Mouse (Mus musculus) MEL (cell line): ENCODE data around the gene Tmem184a. TPM values are rescaled to one million over a fixed set of nuclear protein-coding genes. Genes with fewer than 3 reads are reported as not detected.

Experiments used
- DNase-seq: peaks from one replicate; pipeline ENCODE4 v3.0.0; 2011; ENCODE audit warnings: low read depth, low spot score
- H3K27ac ChIP-seq: 2 replicates; pipeline ENCODE4 v1.5.1; 2012; ENCODE audit warnings: low read depth, mild to moderate bottlenecking, control low read depth, low read length, moderate library complexity; ENCODE audit not compliant: control insufficient read depth
- H3K27me3 ChIP-seq, 2 experiments: fragments of 150-350 bp in 1 of 2; sonication (generic) in 1 of 2; 2 replicates each; pipeline ENCODE4 v1.6.1; 2012; ENCODE audit warnings: low read length in 2 of 2, mild to moderate bottlenecking in 2 of 2, improper control_type of control experiment in 1 of 2, moderate library complexity in 1 of 2; ENCODE audit not compliant: insufficient read depth in 2 of 2, control insufficient read depth in 1 of 2
- H3K36me3 ChIP-seq, 2 experiments: 2 replicates each; pipeline ENCODE4 v1.6.1; 2012 to 2014; ENCODE audit warnings: low read length in 2 of 2, improper control_type of control experiment in 1 of 2, inconsistent platforms in 1 of 2, mild to moderate bottlenecking in 1 of 2; ENCODE audit not compliant: insufficient read depth in 2 of 2, control insufficient read depth in 1 of 2
- H3K4me1 ChIP-seq, 2 experiments: fragments of 150-350 bp in 1 of 2; sonication (generic) in 1 of 2; 2 replicates each; pipeline ENCODE4 v1.6.1; 2012; ENCODE audit warnings: low read length in 2 of 2, improper control_type of control experiment in 1 of 2, mild to moderate bottlenecking in 1 of 2; ENCODE audit not compliant: insufficient read depth in 2 of 2, control insufficient read depth in 1 of 2
- H3K4me3 ChIP-seq, 2 experiments: fragments of 150-350 bp in 1 of 2; sonication (generic) in 1 of 2; 2 replicates each; pipeline ENCODE4 v1.5.1; 2012; ENCODE audit warnings: low read depth in 2 of 2, low read length in 2 of 2, mild to moderate bottlenecking in 2 of 2, moderate library complexity in 2 of 2, control low read depth in 1 of 2, improper control_type of control experiment in 1 of 2; ENCODE audit not compliant: control insufficient read depth in 1 of 2, insufficient read depth in 1 of 2
- H3K79me2 ChIP-seq: 2 replicates; pipeline ENCODE4 v1.6.1; 2012; ENCODE audit warnings: mild to moderate bottlenecking, low read length, moderate library complexity; ENCODE audit not compliant: control insufficient read depth, poor library complexity, insufficient read depth
- H3K9ac ChIP-seq: 2 replicates; pipeline ENCODE4 v1.6.1; 2012; ENCODE audit warnings: low read depth, mild to moderate bottlenecking, control low read depth, low read length, moderate library complexity; ENCODE audit not compliant: control insufficient read depth, poor library complexity, severe bottlenecking
- H3K9me3 ChIP-seq: fragments of 150-350 bp; sonication (generic); replicated peaks from 2 replicates; pipeline ENCODE4 v1.6.1; 2012; ENCODE audit warnings: mild to moderate bottlenecking, low read length, improper control_type of control experiment, moderate library complexity; ENCODE audit not compliant: insufficient read depth
- BHLHE40 ChIP-seq: IDR thresholded peaks from 2 replicates; pipeline ENCODE4 v1.6.1; 2012; ENCODE audit warnings: low read depth, mild to moderate bottlenecking, inconsistent platforms, low read length, improper control_type of control experiment, borderline replicate concordance
- CHD2 ChIP-seq: IDR thresholded peaks from 2 replicates; pipeline ENCODE4 v1.6.1; 2011; ENCODE audit warnings: low read length, improper control_type of control experiment
- CTCF ChIP-seq, 3 experiments: IDR thresholded peaks in 2 of 3; conservative IDR thresholded peaks in 1 of 3; 2 replicates each; pipeline ENCODE4 v1.5.1; 2011 to 2012; ENCODE audit warnings: low read length in 3 of 3, low read depth in 2 of 3, mild to moderate bottlenecking in 2 of 3, improper control_type of control experiment in 1 of 3, inconsistent platforms in 1 of 3, mixed read lengths in 1 of 3, moderate library complexity in 1 of 3; ENCODE audit not compliant: control insufficient read depth in 1 of 3, insufficient read depth in 1 of 3, poor library complexity in 1 of 3, severe bottlenecking in 1 of 3
- EP300 ChIP-seq, 2 experiments: IDR thresholded peaks; 2 replicates each; pipeline ENCODE4 v1.6.1; 2011; ENCODE audit warnings: improper control_type of control experiment in 2 of 2, low read length in 2 of 2, low read depth in 1 of 2, mild to moderate bottlenecking in 1 of 2
- HCFC1 ChIP-seq: IDR thresholded peaks from 2 replicates; pipeline ENCODE4 v1.6.1; 2012; ENCODE audit warnings: low read depth, mild to moderate bottlenecking, inconsistent platforms, low read length, improper control_type of control experiment, moderate library complexity
- KAT2A ChIP-seq: conservative IDR thresholded peaks from 2 replicates; pipeline ENCODE4 v1.6.1; 2012; ENCODE audit warnings: low read depth, low read length, improper control_type of control experiment, inconsistent platforms
- MEF2A ChIP-seq: IDR thresholded peaks from 2 replicates; pipeline ENCODE4 v1.6.1; 2014; ENCODE audit warnings: low read depth, mild to moderate bottlenecking, inconsistent platforms, low read length, improper control_type of control experiment; ENCODE audit not compliant: poor library complexity, insufficient replicate concordance, severe bottlenecking; ENCODE audit errors: extremely low read depth
- MXI1 ChIP-seq: IDR thresholded peaks from 2 replicates; pipeline ENCODE4 v1.6.1; 2011; ENCODE audit warnings: mild to moderate bottlenecking, low read depth, low read length, improper control_type of control experiment
- MYC ChIP-seq: IDR thresholded peaks from 2 replicates; pipeline ENCODE4 v1.6.1; 2011; ENCODE audit warnings: low read depth, mild to moderate bottlenecking, low read length, improper control_type of control experiment, moderate library complexity
- NRF1 ChIP-seq: IDR thresholded peaks from 2 replicates; pipeline ENCODE4 v1.6.1; 2014; ENCODE audit warnings: low read depth, mild to moderate bottlenecking, inconsistent platforms, low read length, improper control_type of control experiment, moderate library complexity; ENCODE audit not compliant: poor library complexity, insufficient read depth, severe bottlenecking
- POLR2A ChIP-seq, 2 experiments: IDR thresholded peaks; 2 replicates each; pipeline ENCODE4 v1.6.1; 2011 to 2012; ENCODE audit warnings: low read length in 2 of 2, mild to moderate bottlenecking in 2 of 2, control low read depth in 1 of 2, improper control_type of control experiment in 1 of 2, low read depth in 1 of 2, moderate library complexity in 1 of 2; ENCODE audit not compliant: control insufficient read depth in 1 of 2, insufficient read depth in 1 of 2, poor library complexity in 1 of 2
- POLR2AphosphoS2 ChIP-seq: IDR thresholded peaks from 2 replicates; pipeline ENCODE4 v1.6.1; 2011; ENCODE audit warnings: low read length, improper control_type of control experiment
- RAD21 ChIP-seq: IDR thresholded peaks from 2 replicates; pipeline ENCODE4 v1.6.1; 2011; ENCODE audit warnings: mild to moderate bottlenecking, low read depth, low read length, improper control_type of control experiment
- TBP ChIP-seq: IDR thresholded peaks from 2 replicates; pipeline ENCODE4 v1.8.0; 2011; ENCODE audit warnings: low read depth, low read length, improper control_type of control experiment
- TCF12 ChIP-seq: IDR thresholded peaks from 2 replicates; pipeline ENCODE4 v1.6.1; 2014; ENCODE audit warnings: low read depth, mild to moderate bottlenecking, inconsistent platforms, low read length, improper control_type of control experiment, moderate library complexity
- UBTF ChIP-seq: IDR thresholded peaks from 2 replicates; pipeline ENCODE4 v1.6.1; 2012; ENCODE audit warnings: low read depth, mild to moderate bottlenecking, inconsistent platforms, low read length, improper control_type of control experiment, moderate library complexity, borderline replicate concordance; ENCODE audit not compliant: insufficient read depth
- USF1 ChIP-seq: IDR thresholded peaks from 2 replicates; pipeline ENCODE4 v1.6.1; 2014; ENCODE audit warnings: low read depth, mild to moderate bottlenecking, inconsistent platforms, low read length, improper control_type of control experiment, moderate library complexity
- USF2 ChIP-seq, 2 experiments: IDR thresholded peaks; 2 replicates each; pipeline ENCODE4 v1.6.1; 2011 to 2012; ENCODE audit warnings: improper control_type of control experiment in 2 of 2, low read length in 2 of 2, borderline replicate concordance in 1 of 2, inconsistent platforms in 1 of 2, low read depth in 1 of 2, mild to moderate bottlenecking in 1 of 2; ENCODE audit not compliant: insufficient read depth in 1 of 2
- ZC3H11A ChIP-seq: IDR thresholded peaks from 2 replicates; pipeline ENCODE4 v1.6.1; 2012; ENCODE audit warnings: low read depth, mild to moderate bottlenecking, inconsistent platforms, low read length, improper control_type of control experiment
- ZMIZ1 ChIP-seq: IDR thresholded peaks from 2 replicates; pipeline ENCODE4 v1.6.1; 2012; ENCODE audit warnings: low read depth, mild to moderate bottlenecking, inconsistent platforms, low read length, improper control_type of control experiment, moderate library complexity
- ZNF384 ChIP-seq: IDR thresholded peaks from 2 replicates; pipeline ENCODE4 v1.6.1; 2012; ENCODE audit warnings: low read depth, mild to moderate bottlenecking, inconsistent platforms, low read length, improper control_type of control experiment
- polyA plus RNA-seq, 2 experiments: library from polyadenylated mRNA; stranded (reverse) in 1 of 2; unstranded in 1 of 2; fragments of >175 nt in 1 of 2; fragments of >200 nt in 1 of 2; gene quantifications; 2 replicates each; pipeline versions ENCODE4 v1.2.1 to v1.2.4; 2012; ENCODE audit warnings: low replicate concordance in 2 of 2, low read depth in 1 of 2; ENCODE audit not compliant: insufficient read length in 2 of 2, insufficient read depth in 1 of 2, missing spikeins in 1 of 2
- total RNA-seq: library from RNA; depleted of rRNA; stranded (reverse); fragments of 300-350 nt; gene quantifications from 2 replicates; pipeline ENCODE4 v1.2.3, GENCODE M21; 2012

The Tmem184a gene
- total and polyA plus RNA-seq, 3 experiments: 0.10 to 0.27 TPM; not detected in 1

DNA sequence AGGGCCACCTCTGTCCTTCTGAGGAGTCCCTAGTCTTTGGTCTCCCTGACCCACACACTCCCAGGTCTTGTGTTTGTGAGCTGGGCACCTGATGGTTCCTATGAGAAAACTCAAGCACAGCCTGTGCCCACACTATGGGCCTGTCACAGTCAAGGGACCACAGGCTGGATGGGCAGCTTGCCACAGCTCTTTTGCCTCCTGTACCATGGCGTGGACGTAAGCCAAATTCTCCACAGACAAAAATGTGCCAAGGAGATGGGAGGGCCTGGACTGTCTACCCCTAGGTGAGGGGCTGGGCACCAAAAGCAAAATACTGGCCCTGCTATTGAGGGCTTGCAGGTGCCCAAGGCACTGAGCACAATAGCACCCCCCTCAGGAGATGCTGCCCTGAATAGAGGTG, 63.1 kb downstream of the Tmem184a start:
- no peak overlapping the region for H3K4me3 ChIP-seq
- H3K4me1 ChIP-seq: no peaks in the 10 kb centered on the region
- no peak for DNase-seq
- H3K9me3 ChIP-seq: no peaks in the 10 kb centered on the region
- no peaks in the 10 kb centered on the region for H3K27me3 ChIP-seq
- no peak overlapping the region for H3K27ac ChIP-seq
- no peaks in the 10 kb centered on the region for H3K79me2 ChIP-seq
- TF ChIP-seq MEF2A (no peak), UBTF (no peak), EP300 (IDR thresholded peaks at IDR 0.05; ENCODE audit: low read depth in 1 of 2, low read length in 2 of 2) (no peak), POLR2AphosphoS2 (no peak), TBP (no peak), USF1 (no peak)
- H3K9ac ChIP-seq: no peak overlapping the region
- H3K36me3 ChIP-seq: no peaks in the 10 kb centered on the region; a peak in 1 of 4 replicates

DNA sequence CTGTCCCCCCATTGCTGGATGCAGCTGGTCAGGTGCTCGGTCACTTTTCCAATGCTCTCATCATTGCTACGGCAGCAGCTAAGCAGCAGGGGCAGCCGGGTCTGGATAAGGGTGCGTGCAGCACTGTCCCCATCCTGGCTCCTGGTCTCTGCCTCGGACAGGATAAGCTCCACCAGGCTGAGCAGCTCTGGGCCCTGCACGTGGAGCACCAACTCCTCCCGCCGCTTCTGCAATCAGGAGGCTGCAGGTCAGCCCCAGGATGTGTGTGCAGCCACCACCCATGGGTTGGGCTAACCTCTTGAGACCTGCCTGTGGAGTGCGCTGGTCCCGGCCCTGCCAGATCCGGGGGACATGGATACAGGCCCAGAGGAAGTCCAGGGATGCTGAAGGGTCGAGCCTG, 63.6 kb downstream of the Tmem184a start:
- no peaks in the 10 kb centered on the region for H3K9me3 ChIP-seq
- H3K79me2 ChIP-seq: no peaks in the 10 kb centered on the region
- no peak overlapping the region for H3K9ac ChIP-seq
- no peaks in the 10 kb centered on the region for H3K27me3 ChIP-seq
- no peak for DNase-seq
- no peak for TF ChIP-seq ZMIZ1
- no peak for TF ChIP-seq MYC
- no peak for TF ChIP-seq ZNF384
- TF ChIP-seq HCFC1: no peak
- no peak for TF ChIP-seq CHD2
- no peak for TF ChIP-seq NRF1
- no peak for TF ChIP-seq TCF12
- TF ChIP-seq POLR2A (IDR thresholded peaks at IDR 0.05; ENCODE audit: control insufficient read depth in 1 of 2, insufficient read depth in 1 of 2, low read depth in 1 of 2, low read length in 2 of 2, poor library complexity in 1 of 2): no peak
- TF ChIP-seq CTCF (IDR thresholded peaks at IDR 0.05 in 2 of 3, conservative IDR thresholded peaks at IDR 0.05 in 1 of 3; ENCODE audit: control insufficient read depth in 1 of 3, insufficient read depth in 1 of 3, low read depth in 2 of 3, low read length in 3 of 3, poor library complexity in 1 of 3, severe bottlenecking in 1 of 3): no peak
- no peak for TF ChIP-seq BHLHE40
- no peak for TF ChIP-seq RAD21
- TF ChIP-seq MXI1: no peak
- TF ChIP-seq USF2 (IDR thresholded peaks at IDR 0.05; ENCODE audit: borderline replicate concordance in 1 of 2, insufficient read depth in 1 of 2, low read depth in 1 of 2, low read length in 2 of 2): no peak
- no peak for TF ChIP-seq POLR2AphosphoS2
- TF ChIP-seq KAT2A: no peak
- no peak for TF ChIP-seq ZC3H11A
- no peak overlapping the region for H3K4me3 ChIP-seq
- H3K4me1 ChIP-seq: no peaks in the 10 kb centered on the region
- H3K36me3 ChIP-seq: no peaks in the 10 kb centered on the region; a peak in 1 of 4 replicates
- no peak overlapping the region for H3K27ac ChIP-seq
